Mouse (Mus musculus) ES-Bruce4 (cell line): ENCODE data around the gene Pate2.

Source experiments
- CTCF ChIP-seq: IDR thresholded peaks from one replicate; pipeline ENCODE4 v1.8.1; 2011; ENCODE audit warnings: low read depth, low read length
- EP300 ChIP-seq: IDR thresholded peaks from 2 replicates; pipeline ENCODE4 v1.6.1; 2011; ENCODE audit warnings: low read depth, low read length; ENCODE audit not compliant: insufficient read depth

GRCm38 (mm10) chr9:35533266-35533665, 36.8 kb upstream of the Pate2 start:
- TF ChIP-seq EP300, result no peak
- no peak for TF ChIP-seq CTCF
